Mouse (Mus musculus): Measurements from ENCODE around the gene Traf3.

- TF ChIP-seq POLR2A (IDR thresholded peaks at IDR 0.05; ENCODE audit: borderline replicate concordance, insufficient read depth, low read length): no peak
- no peak for TF ChIP-seq CTCF (IDR thresholded peaks at IDR 0.05; ENCODE audit: borderline replicate concordance, insufficient read depth, low read depth, low read length)
Observed at GRCm38 (mm10) chr12:111311775-111312174, 145.6 kb downstream of the Traf3 start.

Data from cerebellum, adult 2 months (tissue).